Mouse (Mus musculus) CD4-positive, CD25-positive, alpha-beta regulatory T cell, adult 4 months (primary cell): ENCODE results near the gene Krtap11-1. TPM values are rescaled to one million over a fixed set of nuclear protein-coding genes. Genes with fewer than 3 reads are reported as not detected.

Source experiments
- ATAC-seq: one replicate; pipeline ENCODE4 v1.8.0; 2017
- polyA plus RNA-seq, 2 experiments: library from polyadenylated mRNA; unstranded; fragments of 100-300 nt; shearing (Covaris generic); gene quantifications; one replicate each; pipeline ENCODE4 v1.2.1; 2017

Gene Krtap11-1
- polyA plus RNA-seq: not detected

- no peak for ATAC-seq
Observed at GRCm38 (mm10) chr16:89571083-89571482, at the start of gene Krtap11-1. Krtap11-1 (minus strand) TSS chr16:89571183.

DNA sequence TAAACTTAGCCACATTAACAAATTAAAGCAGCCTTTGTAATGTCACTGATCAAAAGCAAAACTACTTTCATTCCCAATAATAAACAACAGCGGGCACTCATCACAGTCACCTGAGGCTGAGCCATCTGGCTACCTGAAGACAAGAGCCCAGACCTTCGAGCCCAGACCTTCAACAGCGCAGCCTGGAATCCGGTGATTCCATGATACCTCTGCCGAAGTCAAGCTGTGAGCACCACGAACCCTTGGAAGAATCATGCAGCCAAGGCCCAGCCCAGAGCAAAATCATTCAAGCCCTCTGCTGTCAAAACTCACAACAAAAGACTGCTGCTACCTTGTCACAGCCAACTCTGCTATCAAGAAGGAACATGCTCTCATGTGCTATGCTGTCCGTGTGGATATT lies 47.2 kb upstream of the Krtap11-1 start:
- ATAC-seq: no peak

- no peak for ATAC-seq
Observed at GRCm38 (mm10) chr16:89617251-89617650, 46.3 kb upstream of the Krtap11-1 start.

GRCm38 (mm10) chr16:89613726-89614125 lies 42.7 kb upstream of the Krtap11-1 start:
- no peak for ATAC-seq

- ATAC-seq: no peak
Observed at GRCm38 (mm10) chr16:89608791-89609185, 37.8 kb upstream of the Krtap11-1 start.

- ATAC-seq: no peak
Observed at GRCm38 (mm10) chr16:89608161-89608790, 37.3 kb upstream of the Krtap11-1 start.

DNA sequence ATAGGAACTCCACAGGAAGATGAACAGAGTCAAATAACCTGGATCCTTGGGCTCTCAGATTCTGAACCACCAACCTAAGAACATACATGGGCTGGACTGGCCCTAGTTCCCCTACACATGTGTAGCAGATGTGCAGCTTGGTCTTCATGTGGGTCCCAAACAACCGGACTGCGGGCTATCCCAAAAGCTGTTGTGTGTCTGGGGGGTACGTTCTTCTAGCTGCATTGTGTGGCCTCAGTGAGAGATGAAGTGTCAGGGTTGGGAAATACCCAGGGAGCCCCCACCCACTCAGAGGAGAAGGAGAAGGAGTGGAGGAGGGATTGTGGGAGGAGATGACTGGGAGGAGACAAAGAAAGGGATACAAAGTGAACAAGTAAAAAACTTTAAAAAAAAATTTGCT lies 36.0 kb upstream of the Krtap11-1 start:
- no peak for ATAC-seq

- ATAC-seq: no peak
Observed at GRCm38 (mm10) chr16:89587209-89587608, 16.2 kb upstream of the Krtap11-1 start.

DNA sequence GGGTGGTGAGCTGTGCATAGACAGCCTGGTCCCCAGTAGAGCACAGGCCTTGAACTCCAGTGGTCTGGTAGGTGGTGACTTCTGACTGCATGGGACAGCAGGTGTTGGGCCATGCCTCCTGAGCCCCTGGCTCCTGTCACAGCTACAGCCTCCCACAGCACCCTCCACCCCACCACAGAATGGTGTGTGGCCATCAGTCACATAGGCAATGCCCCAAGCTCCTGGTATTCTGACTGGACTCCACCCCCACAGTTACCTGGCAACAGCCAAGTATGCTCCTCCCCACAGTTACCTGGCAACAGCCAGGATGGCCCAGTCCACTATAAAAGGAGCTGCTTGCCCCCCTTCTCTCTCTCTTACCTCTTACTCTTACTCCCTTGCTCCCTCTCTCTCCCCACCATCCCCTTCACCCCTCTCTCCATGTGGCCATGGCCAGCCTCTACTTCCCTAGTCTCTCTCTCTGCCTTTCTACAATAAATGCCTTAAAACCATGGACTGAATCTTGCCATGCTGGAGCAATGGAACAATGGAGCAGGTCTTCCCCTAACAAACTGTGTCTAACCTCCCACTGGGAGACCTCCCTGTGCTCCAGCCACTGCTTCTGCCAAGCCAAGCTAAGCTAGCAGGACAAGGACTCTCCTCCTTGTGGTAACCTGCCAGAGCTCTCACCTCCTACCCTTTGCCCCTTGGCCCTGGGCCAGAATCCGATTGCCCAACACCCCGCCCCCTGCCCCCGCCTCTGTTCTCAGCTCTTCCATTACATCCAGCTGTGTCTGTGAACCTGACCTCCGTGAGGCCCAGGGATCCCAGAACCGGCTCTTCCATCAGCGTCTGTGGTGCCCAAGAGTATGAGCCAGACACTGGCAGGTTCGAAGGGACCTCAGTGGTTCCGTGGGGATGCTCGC lies 14.9 kb upstream of the Krtap11-1 start:
- no peak for ATAC-seq

DNA sequence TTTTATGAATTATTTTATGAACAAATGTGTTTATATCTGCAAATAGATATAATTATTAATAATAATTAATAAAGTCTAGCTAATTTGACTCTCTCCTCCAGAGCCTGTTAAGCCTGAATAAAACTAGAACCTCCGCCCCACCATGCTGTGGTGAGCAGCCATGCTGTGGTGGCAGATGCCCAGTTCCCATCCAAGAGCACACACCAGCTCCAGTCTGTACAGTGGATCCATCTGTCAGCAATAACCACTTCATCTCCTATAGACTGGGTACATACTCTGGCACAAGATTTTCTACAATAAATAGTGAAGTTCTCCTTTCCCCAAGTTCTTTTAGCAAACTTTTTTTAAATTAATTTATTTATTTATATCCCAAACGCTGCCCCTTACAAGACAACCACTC lies 10.7 kb upstream of the Krtap11-1 start:
- no peak for ATAC-seq

DNA sequence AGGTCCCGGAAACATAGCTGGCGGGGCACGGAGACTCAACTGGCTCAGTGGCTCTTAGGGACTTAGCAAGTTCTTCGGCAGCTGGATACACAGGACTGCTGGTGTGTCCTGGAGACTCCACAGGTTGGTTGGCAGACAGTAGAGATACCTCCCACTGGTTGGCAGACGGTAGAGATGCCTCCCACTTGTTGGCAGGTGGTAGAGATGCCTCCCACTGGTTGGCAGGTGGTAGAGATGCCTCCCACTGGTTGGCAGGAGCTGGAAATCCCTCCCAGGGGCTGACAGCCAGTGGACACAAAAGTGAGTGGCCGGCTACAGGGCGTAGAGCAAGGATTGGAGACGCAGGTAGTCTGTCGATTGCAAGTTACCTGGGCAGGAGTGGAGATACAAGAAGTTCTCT lies 467 bp downstream of the Krtap11-1 start:
- ATAC-seq: no peak

GRCm38 (mm10) chr16:89569136-89569535 lies 1.8 kb downstream of the Krtap11-1 start:
- no peak for ATAC-seq

DNA sequence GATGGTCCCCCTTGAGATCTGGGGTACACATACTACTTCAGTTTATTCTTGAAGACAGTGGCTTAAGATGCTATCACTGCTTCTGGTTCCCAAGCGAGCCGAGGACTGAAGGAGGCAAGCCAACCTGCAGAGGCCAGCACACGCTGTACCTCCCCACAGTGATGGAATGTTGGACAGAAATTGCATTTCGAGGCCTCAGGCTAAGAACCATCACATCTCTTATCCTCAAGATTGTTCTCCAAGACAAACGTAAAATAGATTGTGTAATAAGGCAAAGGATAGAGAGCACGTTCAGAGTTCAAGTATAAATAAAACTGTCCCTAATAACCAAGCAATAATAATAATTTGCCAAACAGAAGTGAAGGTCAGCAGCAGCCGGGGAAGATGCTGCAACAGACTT lies 2.8 kb downstream of the Krtap11-1 start:
- no peak for ATAC-seq

GRCm38 (mm10) chr16:89550298-89550697 lies 20.7 kb downstream of the Krtap11-1 start:
- ATAC-seq: no peak

DNA sequence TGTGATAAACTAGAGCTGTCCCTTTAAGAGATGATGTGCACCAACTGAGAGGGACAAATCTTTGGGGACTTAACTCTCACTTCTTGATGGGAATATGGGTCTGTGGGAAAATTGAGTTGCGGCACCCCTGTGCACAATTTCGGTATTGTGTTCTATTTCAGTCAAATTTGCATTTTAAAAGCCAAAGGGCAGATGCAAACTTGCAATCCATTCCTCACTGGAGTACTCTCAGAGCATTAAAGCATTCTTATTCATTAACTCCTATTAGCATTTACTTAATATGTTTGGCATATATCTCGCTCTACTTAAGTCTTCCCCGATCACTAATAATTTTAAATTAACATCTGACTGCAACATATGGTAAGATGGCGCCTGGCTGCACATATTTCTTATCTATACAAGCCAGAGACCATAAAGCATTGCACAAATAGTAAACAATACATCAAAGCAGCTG lies 32.9 kb downstream of the Krtap11-1 start:
- no peak for ATAC-seq

- no peak for ATAC-seq
Observed at GRCm38 (mm10) chr16:89537349-89537748, 33.6 kb downstream of the Krtap11-1 start.

DNA sequence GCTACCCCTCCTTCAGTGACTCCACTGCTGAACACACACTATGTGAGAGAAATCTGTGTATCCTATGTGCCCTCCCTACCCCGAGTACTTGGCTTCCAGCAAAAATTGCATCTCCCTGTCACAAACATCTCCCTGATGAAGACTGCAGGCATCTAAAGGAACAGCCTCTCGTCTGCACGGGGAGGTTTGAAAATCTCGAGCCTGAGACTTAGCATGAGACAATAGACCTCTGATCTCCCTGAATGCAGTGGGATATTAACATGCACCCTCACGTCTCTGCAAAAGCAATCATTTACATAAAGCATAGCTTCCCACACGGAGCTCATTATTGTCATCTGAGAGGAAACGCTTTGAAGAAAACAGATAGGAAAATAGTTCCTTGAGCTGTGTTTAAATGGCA lies 40.4 kb downstream of the Krtap11-1 start:
- ATAC-seq: no peak

GRCm38 (mm10) chr16:89529846-89530245 lies 41.1 kb downstream of the Krtap11-1 start:
- ATAC-seq: no peak

DNA sequence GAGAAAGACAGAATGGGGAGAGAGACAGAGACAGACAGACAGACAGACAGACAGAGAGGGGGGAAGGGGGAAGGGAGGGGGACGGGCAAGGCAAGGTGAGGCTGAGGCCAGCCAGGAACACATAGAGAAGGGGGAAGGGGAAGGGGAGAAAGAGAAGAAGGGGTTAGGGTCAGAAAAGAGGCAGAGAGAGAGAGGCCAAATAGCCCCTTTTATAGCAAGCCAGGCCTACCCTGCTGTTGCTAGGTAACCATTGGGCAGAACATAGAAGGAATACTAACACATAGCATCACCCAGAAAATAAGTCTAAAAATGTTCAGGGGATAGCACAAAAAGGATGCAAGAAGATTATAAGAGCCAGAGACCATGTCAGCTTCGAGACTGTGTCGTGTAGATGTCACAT lies 42.6 kb downstream of the Krtap11-1 start:
- ATAC-seq: no peak

DNA sequence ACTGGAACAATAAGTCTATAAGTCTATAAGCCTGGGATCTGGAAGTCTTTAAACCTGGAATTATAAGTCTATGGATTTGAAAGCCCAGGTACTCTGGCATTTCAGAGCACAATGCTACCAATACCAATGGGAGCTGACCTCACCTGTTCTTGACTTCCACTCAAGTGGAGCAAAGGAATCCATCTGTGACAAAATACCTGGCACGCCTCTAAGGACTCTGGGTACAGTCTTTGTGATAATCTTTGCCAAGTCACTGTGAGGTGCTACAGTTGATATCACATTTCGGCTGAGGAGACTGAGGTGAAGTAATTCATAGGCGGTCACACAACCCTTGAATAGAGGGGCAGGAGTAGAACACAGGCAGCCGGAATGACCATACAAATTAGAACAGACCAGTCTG lies 50.0 kb downstream of the Krtap11-1 start:
- ATAC-seq: no peak

DNA sequence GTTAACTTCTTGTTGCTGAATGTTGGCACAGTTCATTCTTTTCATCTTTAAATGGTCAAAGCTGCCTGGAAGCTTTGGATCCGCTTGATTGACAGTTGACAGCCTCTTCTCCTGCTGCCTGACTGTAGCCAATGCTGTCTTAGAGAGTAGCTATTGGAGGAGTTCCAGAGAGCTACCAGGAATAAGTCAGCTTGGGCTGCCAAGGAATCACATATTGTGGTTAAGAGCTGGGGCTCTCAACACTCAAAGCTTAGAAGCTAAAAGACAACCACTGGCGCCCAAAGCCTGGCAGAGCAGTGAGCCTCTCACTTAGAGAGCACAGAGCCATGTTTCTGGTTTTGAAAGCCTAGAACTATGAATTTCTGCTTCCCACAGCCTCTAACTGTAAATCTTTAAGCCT lies 50.4 kb downstream of the Krtap11-1 start:
- no peak for ATAC-seq
